Mouse (Mus musculus) spleen, postnatal 36 days (tissue): Measurements from ENCODE around the gene Myl4.
"Not testable (repeated sequence)": the region's sequence is repeated elsewhere in the genome, so short reads cannot be mapped to it uniquely, and the experiment has no call there.

Experiments used
- DNase-seq, 2 experiments: peaks; one replicate each; pipeline ENCODE4 v3.0.0; 2022; ENCODE audit warnings: low spot score in 2 of 2, mixed read lengths in 1 of 2

Myl4 gene

GRCm38 (mm10) chr11:104571373-104571772 lies 20.9 kb downstream of the Myl4 start:
- DNase-seq = not testable (repeated sequence)

GRCm38 (mm10) chr11:104572091-104572490 lies 21.6 kb downstream of the Myl4 start:
- no peak for DNase-seq

DNA sequence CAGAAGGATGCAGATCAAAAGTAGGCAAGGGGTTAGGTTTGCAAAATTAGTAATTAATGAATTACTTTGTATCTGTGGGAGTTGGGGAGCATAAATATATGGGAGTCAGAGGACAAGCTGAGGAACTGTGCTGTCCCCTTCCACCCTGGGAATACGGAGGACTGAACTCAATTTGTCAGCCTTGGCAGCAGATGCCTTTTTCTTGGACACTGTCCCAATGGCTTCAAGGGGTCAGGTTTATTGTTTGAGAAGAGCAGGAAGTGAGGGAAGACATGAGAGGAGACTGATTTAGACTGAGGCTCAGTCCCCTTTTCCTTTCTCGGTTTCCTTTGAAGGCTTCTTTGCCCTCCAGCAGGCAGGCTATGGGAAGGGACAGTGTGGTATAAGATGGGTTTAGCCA lies 22.1 kb downstream of the Myl4 start:
- no peak for DNase-seq

- DNase-seq = no peak
These were observed 26.5 kb downstream of the Myl4 start for GRCm38 (mm10) chr11:104576772-104577612.

GRCm38 (mm10) chr11:104578074-104578473 lies 27.6 kb downstream of the Myl4 start:
- no peak for DNase-seq

- no peak for DNase-seq
These were observed 28.6 kb downstream of the Myl4 start for GRCm38 (mm10) chr11:104579084-104579483.

- no peak for DNase-seq
These were observed 29.1 kb downstream of the Myl4 start for GRCm38 (mm10) chr11:104579575-104579974.

DNA sequence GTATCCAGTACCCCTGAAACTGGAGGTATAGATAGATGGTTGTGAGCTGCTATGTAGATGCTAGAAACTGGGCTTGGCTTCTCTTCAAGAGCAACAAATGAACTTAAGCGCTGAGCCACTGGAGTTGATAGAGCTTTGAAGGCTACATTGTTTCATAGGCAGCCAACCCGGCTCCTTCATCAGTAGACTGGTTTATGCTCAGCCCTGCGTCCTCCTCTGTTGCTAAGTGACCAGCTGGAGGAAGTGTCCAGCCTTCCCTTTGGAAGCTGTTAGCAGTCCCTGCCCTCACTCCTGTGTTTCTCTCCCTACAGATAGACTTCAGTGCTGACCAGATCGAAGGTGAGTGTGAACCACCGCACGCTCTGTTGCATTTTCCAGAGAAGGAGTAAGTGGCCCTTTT lies 29.6 kb downstream of the Myl4 start:
- no peak for DNase-seq

DNA sequence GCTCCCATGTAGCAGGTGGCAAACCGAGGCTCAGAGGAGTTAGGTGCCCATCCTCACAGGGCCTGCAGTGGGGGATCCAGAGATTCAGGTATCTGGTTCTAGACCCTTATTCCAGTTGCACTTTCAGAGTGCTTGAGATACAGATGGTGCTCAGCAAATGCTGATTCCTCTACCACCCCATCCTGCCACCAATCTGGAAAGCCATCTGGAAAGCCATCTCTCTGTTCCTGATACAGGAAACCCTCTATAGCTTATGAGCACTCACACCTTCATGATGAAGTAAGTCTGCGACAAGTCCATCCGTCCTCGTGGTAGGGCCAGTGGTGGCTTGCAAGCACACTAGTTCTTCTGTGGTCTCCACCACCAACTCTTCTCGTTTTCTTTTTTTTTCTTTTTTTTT lies 30.1 kb downstream of the Myl4 start:
- no peak for DNase-seq

GRCm38 (mm10) chr11:104581446-104582307 lies 31.2 kb downstream of the Myl4 start:
- peak; percentile 66 to 75 for DNase-seq

DNA sequence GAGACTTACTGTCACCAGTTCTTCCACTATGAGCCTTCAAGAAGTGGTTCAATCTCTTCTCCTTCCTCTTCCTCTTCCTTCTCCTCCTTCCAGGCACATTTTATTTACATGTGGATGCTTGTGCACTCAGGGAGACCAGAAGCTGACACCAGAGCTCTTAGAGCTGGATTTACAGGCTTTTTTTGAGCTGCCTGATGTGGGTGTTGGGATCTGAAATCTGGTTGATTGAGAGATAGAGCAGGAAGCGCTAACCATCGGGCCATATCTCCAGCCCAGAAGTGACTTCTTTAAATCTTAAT lies 31.8 kb downstream of the Myl4 start:
- DNase-seq = no peak

DNA sequence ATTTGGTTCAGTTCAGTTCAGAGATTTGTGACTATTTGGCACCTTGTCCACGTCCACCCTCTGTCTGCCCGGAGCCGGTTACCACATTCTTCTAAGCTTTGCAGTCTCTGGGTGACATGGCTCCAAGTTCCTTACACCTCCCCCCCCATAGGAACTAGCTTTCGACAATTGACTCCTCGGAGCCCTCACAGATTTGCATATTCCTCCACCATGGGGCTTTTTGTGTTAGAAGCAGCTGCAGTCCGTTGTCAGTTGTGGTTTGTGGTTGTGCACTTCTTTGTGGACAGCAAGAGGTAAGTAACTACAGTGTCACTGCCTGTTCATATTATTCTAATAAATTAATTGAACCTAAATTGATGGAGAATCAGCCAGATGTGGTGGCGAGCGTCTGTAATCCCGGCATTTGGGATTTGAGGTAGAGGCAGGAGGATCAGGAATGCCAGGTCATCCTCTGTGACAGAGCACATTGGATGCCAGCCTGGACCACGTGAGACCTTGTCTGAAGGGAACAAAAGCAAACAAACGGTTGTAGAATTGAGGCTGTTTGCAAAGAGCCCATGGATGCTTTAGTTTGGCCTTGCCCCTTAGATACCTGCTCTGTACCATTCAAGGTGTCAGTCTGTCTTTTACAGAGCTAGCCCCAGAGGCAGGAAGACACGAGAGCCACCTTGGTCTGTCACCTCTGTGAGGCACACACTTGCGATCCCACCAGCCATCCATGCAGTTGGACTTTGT lies 32.3 kb downstream of the Myl4 start:
- DNase-seq = peak; percentile 73 to 76

DNA sequence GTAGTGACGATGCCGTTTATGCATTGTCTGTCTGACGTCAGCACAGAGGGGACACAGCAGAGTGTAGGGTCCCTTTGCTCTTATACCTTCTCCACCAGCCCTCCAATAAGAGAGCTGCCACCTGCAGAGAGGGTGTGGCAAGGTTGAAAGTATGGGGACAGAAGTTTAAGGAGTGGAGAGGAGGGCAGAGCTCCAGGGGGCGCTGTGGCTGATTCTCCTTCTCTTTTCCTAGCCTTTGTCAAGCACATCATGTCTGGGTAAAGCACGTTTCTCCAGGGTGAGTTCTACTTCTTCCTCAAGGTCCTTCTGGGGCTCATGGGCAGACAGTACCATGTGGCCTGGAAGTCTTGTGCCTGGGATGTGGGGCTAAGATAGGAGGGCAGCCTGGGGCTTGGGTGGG lies 35.0 kb downstream of the Myl4 start:
- no peak for DNase-seq

- DNase-seq = no peak
These were observed 37.4 kb downstream of the Myl4 start for GRCm38 (mm10) chr11:104587904-104588303.

GRCm38 (mm10) chr11:104588513-104588912 lies 38.0 kb downstream of the Myl4 start:
- DNase-seq = no peak

- no peak for DNase-seq
These were observed 39.1 kb downstream of the Myl4 start for GRCm38 (mm10) chr11:104589570-104589969.

DNA sequence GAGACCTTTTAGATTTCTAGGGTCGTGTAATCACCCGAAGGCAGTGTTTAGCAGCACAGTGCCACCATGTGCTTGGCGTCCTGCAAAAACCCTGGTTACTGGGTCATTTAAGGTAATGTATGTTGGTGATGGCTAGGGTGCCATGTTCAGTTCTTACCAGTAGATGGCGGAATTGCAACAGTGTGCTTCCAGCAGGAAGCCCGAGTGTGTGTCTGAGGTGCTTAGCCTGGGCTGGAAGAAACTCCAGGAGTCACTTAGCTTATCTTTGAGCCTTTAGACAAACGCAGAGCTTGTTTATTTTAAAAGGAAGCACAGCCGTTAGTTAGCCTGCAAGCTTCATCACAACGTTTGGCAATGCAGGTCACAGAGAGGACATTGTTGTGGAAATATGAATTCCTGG lies 39.7 kb downstream of the Myl4 start:
- peak; percentile 79 to 85 for DNase-seq

DNA sequence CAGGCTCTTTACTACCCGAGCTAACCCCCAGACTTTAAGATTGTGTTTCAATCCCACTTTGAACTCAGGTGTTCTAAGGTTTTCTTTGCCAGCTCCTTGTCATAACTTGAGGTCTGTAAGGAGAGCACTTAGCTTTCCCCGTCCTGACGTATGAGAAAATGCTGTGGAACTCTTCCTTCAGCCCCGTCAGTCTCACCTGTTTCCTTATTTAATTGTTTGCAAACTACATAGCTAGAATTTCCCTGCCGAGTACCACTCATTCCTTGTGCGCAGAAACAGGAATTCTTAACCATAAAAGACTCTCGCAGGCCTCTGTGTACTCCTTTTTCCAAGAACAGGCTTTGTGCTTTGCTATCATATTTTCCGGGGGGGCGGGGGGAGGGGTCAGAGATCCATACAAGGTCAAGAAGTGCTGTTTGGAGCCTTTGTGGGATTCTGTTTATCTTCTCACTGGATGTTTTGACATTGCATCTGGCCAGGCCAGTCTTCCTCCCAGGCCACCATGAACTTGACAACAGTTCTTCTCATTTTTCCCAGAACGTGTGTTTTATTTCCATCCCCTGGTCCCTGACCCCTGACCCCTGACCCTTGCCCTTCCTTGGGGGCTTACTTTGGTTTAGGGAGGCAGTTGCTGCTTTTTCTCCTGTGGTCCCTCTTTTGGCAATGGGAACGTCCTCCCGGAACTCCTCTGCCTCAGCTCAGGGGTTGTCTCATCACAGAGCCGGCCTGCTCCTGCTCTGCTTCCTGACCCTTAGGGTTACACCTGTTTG lies 41.8 kb downstream of the Myl4 start:
- DNase-seq = no peak

DNA sequence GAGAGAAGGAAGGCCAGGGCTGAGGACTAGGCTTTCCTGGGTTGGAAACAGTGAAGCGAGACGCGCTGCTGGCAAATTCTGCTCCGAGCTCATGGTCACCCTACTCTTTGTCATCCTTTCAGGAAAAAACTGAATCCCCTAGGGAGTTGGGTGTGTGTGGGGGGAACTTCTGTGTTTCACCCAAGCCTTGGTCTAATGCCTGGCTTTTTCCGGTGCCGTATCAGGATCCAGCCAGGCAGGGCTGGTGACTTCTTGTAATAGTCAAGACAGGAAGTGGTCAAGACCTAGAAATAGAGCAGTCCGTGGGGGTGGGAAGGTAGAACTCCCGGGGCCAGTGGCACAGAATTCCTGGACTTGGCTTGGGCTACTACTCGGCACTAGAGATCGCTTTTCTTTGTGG lies 45.9 kb downstream of the Myl4 start:
- no peak for DNase-seq

GRCm38 (mm10) chr11:104599265-104599945 lies 48.9 kb downstream of the Myl4 start:
- no peak for DNase-seq

DNA sequence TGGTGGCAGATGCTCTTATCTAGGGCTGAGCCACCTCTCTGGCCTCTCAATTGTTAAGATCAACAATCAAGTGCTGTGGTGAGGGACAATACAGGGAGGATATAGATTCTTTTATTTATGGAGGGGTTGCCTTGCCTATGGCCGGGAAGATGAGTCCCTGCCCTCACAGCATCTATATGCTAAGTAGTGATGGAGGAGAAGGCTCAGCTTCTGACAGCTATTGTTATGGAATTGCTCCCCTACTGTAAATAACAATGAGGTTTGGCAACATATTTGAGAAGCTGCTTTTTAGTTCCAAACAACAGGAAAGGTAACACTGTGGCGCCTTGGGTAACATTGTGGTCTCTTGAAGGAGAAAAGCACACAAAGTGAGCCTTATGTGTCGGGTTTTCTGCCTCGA lies 50.2 kb downstream of the Myl4 start:
- no peak for DNase-seq
